ENCODE assay signal across 9 mouse cellular contexts in the genomic region with DNA sequence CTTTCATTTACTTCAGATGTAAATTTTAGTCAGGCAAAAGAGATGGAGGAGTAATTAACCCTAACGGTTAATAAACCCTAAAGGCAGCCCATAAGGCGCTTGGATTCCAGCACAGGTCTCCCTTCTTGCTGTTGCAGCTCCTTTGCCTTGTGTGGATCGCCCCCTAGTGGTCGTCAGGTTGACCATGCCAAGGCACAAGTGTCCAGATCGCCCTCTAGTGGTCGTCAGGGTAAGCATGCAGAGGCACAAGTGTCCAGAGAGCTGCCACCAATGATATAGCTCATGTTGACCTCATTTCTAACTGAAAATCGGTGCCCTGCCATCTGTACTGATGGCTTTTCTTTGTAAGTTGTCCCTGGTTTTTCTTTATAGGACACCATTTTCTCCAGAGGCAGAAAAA. TPM values are rescaled to one million over a fixed set of nuclear protein-coding genes. Genes with fewer than 3 reads are reported as not detected.
DNase-seq lines count a peak whose midpoint lies in the region; ATAC-seq and TF ChIP-seq lines count a peak whose summit lies in the region.
"Had no signal": no experiment of that assay in that cellular context is flagged by ENCODE, and none has a peak within 500 bp of the region (broad histone marks: within the 10 kb centered on the region; RNA-seq: fewer than 3 reads in every experiment).

No protein-coding gene starts in this region.

- H3K4me2 ChIP-seq in liver, embryonic 13.5 days, result no peak overlapping the region
- H3K4me2 ChIP-seq: lung, embryonic 15.5 days had no signal

- H3K27me3 ChIP-seq in liver, embryonic 13.5 days, result no peaks in the 10 kb centered on the region
- H3K27me3 ChIP-seq: lung, embryonic 15.5 days had no signal

- ATAC-seq in cerebellum, adult (ENCODE audit: insufficient number of reproducible peaks, low FRiP score, low TSS enrichment), result peak; percentile 71
- ATAC-seq in liver, embryonic 13.5 days (ENCODE audit: low read depth), result no peak

- no peaks in the 10 kb centered on the region for H3K9me3 ChIP-seq in ES-E14 (ENCODE audit: control insufficient read depth, insufficient read depth, low read depth, low read length)
- 0 out of 2 replicates have a peak, but pooled peaks cover 3% of the 10 kb centered on the region for H3K9me3 ChIP-seq in liver, embryonic 13.5 days (replicated peaks)
- H3K9me3 ChIP-seq: lung, embryonic 15.5 days had no signal

- in situ Hi-C loops in ES-E14 (cut with MboI; ENCODE audit: low sequenced_read_pairs in 2 of 2, unreplicated experiment in 2 of 2), result loop anchor here in 1 of 2 experiments (25.0 kb wide), 1 partner anchor 336 kb away; no protein-coding TSS in a partner anchor

- 16% methylated on average over 7 of the region's 7 CpGs for WGBS in liver, embryonic 13.5 days (ENCODE audit: insufficient replicate concordance)

- DNase-seq in 416B (ENCODE audit: low read depth) (peak; percentile 90), ES-E14 (ENCODE audit: low read depth, low spot score) (peak; percentile 94)
- DNase-seq in frontal cortex, postnatal 14 days (ENCODE audit: low spot score in 2 of 2), result peak; percentile 40 to 68
- DNase-seq in kidney, postnatal 10 days, result peak; percentile 88
- peak; percentile 52 for DNase-seq in liver, embryonic 13.5 days
- peak; percentile 90 for DNase-seq in retina, postnatal 7 days (ENCODE audit: low read depth, low spot score)
- peak; percentile 73 to 75 for DNase-seq in urinary bladder, adult 18-20 months (ENCODE audit: low spot score in 2 of 2)

- H3K4me1 ChIP-seq in ES-E14 (ENCODE audit: control insufficient read depth in 2 of 2, insufficient read depth in 2 of 2, low read length in 2 of 2, poor library complexity in 1 of 2), result peaks cover 0 to 5% of the 10 kb centered on the region in 2 experiments; a peak in 1 of 4 replicates
- H3K4me1 ChIP-seq in liver, embryonic 13.5 days (replicated peaks), result no peaks in the 10 kb centered on the region
- H3K4me1 ChIP-seq: lung, embryonic 15.5 days had no signal

- H3K27ac ChIP-seq in ES-E14 (ENCODE audit: insufficient read depth, low read depth, low read length, poor library complexity, severe bottlenecking), result no peak overlapping the region
- no peak overlapping the region for H3K27ac ChIP-seq in liver, embryonic 13.5 days
- H3K27ac ChIP-seq: lung, embryonic 15.5 days had no signal

- H3K36me3 ChIP-seq in ES-E14 (ENCODE audit: control insufficient read depth, insufficient read depth, low read length, poor library complexity, severe bottlenecking), result no peaks in the 10 kb centered on the region
- H3K36me3 ChIP-seq in liver, embryonic 13.5 days, result no peaks in the 10 kb centered on the region
- H3K36me3 ChIP-seq: lung, embryonic 15.5 days had no signal

- no peak overlapping the region for H3K4me3 ChIP-seq in ES-E14 (ENCODE audit: insufficient read depth in 1 of 2, low read depth in 1 of 2, low read length in 2 of 2, poor library complexity in 1 of 2, severe bottlenecking in 1 of 2)
- no peak overlapping the region for H3K4me3 ChIP-seq in liver, embryonic 13.5 days (replicated peaks)
- H3K4me3 ChIP-seq: lung, embryonic 15.5 days had no signal

- H3K9ac ChIP-seq in ES-E14 (ENCODE audit: insufficient read depth, low read depth, low read length, poor library complexity, severe bottlenecking), result no peak overlapping the region
- H3K9ac ChIP-seq in liver, embryonic 13.5 days, result no peak overlapping the region
- H3K9ac ChIP-seq: lung, embryonic 15.5 days had no signal

TF ChIP-seq in ES-E14, 5 proteins besides CTCF, POLR2A, EP300 and RAD21:
- TF ChIP-seq ZC3H11A (IDR thresholded peaks at IDR 0.05; ENCODE audit: borderline replicate concordance, low read depth, low read length) (peak; percentile 89; the same call in 1 of the 2 replicates), ZNF384 (IDR thresholded peaks at IDR 0.05; ENCODE audit: low read depth, low read length) (0 out of 2 replicates have a peak, but pooled peaks have one; percentile 50), HCFC1 (IDR thresholded peaks at IDR 0.05; ENCODE audit: borderline replicate concordance, insufficient read depth, low read length) (peak; percentile 61; the same call in 1 of the 2 replicates), CHD2 (IDR thresholded peaks at IDR 0.05; ENCODE audit: low read depth, low read length) (no peak), MAFK (IDR thresholded peaks at IDR 0.05; ENCODE audit: insufficient read depth, low read depth, low read length) (peak; percentile 30; the same call in 1 of the 2 replicates)

RNA-seq across cellular contexts. Expression of gene Msx2, which starts 46.4 kb away (rescaled TPM):
- total RNA-seq in ES-E14 (2012; rRNA removed), result 2.0 and 3.7 TPM in 2 replicates
- 0.06 TPM in 1 of 2 replicates, not detected in the other for polyA plus RNA-seq in liver, embryonic 13.5 days (2015; fragmentation: Nextera tagmentation; extraction: Ambion mirVana)

RNA-seq across cellular contexts. Expression of gene Sptlc1, which starts 49.3 kb away (rescaled TPM):
- total RNA-seq in ES-E14 (2012; rRNA removed), result 78.9 and 90.8 TPM in 2 replicates
- 14.0 and 15.5 TPM in 2 replicates for polyA plus RNA-seq in liver, embryonic 13.5 days (2015; fragmentation: Nextera tagmentation; extraction: Ambion mirVana)
